Mouse (Mus musculus) spleen, adult 2 months (tissue): Measurements from ENCODE around the gene Cysrt1. TPM values are rescaled to one million over a fixed set of nuclear protein-coding genes. Genes with fewer than 3 reads are reported as not detected.

Source experiments
- DNase-seq, 2 experiments: peaks; one replicate each; pipeline versions ENCODE4 v3.0.0 to v3.0.0-alpha.2; 2012 to 2021; ENCODE audit warnings: low spot score in 2 of 2, low read depth in 1 of 2
- H3K27ac ChIP-seq: fragments of 200-500 bp; 2 replicates; pipeline ENCODE4 v1.5.1; 2012; ENCODE audit warnings: low read length, inconsistent platforms; ENCODE audit not compliant: insufficient read depth
- H3K27me3 ChIP-seq: fragments of 200-500 bp; 2 replicates; pipeline ENCODE4 v1.6.1; 2012; ENCODE audit warnings: mild to moderate bottlenecking, moderate library complexity, low read length, inconsistent platforms; ENCODE audit not compliant: control insufficient read depth, insufficient read depth
- H3K36me3 ChIP-seq: fragments of 200-500 bp; 2 replicates; pipeline ENCODE4 v1.6.1; 2012; ENCODE audit warnings: mild to moderate bottlenecking, low read length, inconsistent platforms; ENCODE audit not compliant: control insufficient read depth, insufficient read depth
- H3K4me1 ChIP-seq: fragments of 200-500 bp; 2 replicates; pipeline ENCODE4 v1.6.1; 2011; ENCODE audit warnings: inconsistent platforms; ENCODE audit not compliant: control insufficient read depth, insufficient read depth, insufficient read length
- H3K4me3 ChIP-seq: fragments of 200-500 bp; 2 replicates; pipeline ENCODE4 v1.5.1; 2011; ENCODE audit warnings: mild to moderate bottlenecking, inconsistent platforms; ENCODE audit not compliant: insufficient read depth, insufficient read length; ENCODE audit errors: extremely low read depth
- CTCF ChIP-seq: fragments of 200-500 bp; IDR thresholded peaks from 2 replicates; pipeline ENCODE4 v1.5.1; 2011; ENCODE audit warnings: mild to moderate bottlenecking, inconsistent platforms; ENCODE audit not compliant: insufficient read depth, insufficient read length, insufficient replicate concordance; ENCODE audit errors: extremely low read depth
- POLR2A ChIP-seq: fragments of 200-500 bp; IDR thresholded peaks from 2 replicates; pipeline ENCODE4 v1.6.1; 2011; ENCODE audit warnings: low read depth, low read length, inconsistent platforms
- WGBS: fragments of 180-500 bp; shearing (Covaris S2); methylation state at CpG from one replicate; pipeline ENCODE4 v1.1.7; 2018; 5-methylcytosine and 5-hydroxymethylcytosine counted together
- polyA plus RNA-seq: library from polyadenylated mRNA; depleted of rRNA; stranded (reverse); fragments of >200 nt; gene quantifications from 2 replicates; pipeline ENCODE4 v1.2.3, GENCODE M21; 2012

The Cysrt1 gene
- polyA plus RNA-seq, 1 experiment, result not detected

- WGBS, result 88% methylated on average over 23 of the region's 23 CpGs
- Histone ChIP-seq H3K27ac (no peak overlapping the region), H3K36me3 (peaks cover 2% of the 10 kb centered on the region; the same call in 1 of the 2 replicates), H3K27me3 (no peaks in the 10 kb centered on the region), H3K4me3 (no peak overlapping the region), H3K4me1 (peaks cover 9% of the 10 kb centered on the region; the same call in 1 of the 2 replicates)
- DNase-seq, result no peak
- TF ChIP-seq CTCF (no peak), POLR2A (no peak)
Observed at GRCm38 (mm10) chr2:25213266-25213865, 28.9 kb downstream of the Cysrt1 start.

GRCm38 (mm10) chr2:25211121-25211670, 31.1 kb downstream of the Cysrt1 start, which contains the start of gene Nelfb:
Gene Nelfb, minus strand, starts transcription at chr2:25211489.
- peak; percentile 81 to 91 for DNase-seq
- Histone ChIP-seq H3K36me3 (peaks cover 7% of the 10 kb centered on the region), H3K27me3 (no peaks in the 10 kb centered on the region), H3K4me1 (peaks cover 9% of the 10 kb centered on the region; the same call in 1 of the 2 replicates), H3K4me3 (peak within 1 kb of the TSS; percentile 91), H3K27ac (peak within 1 kb of the TSS; percentile 92)
- TF ChIP-seq CTCF (no peak), POLR2A (peak; percentile 69)
- WGBS, result under 1% methylated on average over 44 of the region's 44 CpGs

- WGBS, result under 1% methylated on average over 24 of the region's 24 CpGs
- Histone ChIP-seq H3K4me1 (peaks cover 9% of the 10 kb centered on the region; the same call in 1 of the 2 replicates), H3K27ac (peak overlapping the region; percentile 92), H3K36me3 (peaks cover 12% of the 10 kb centered on the region), H3K27me3 (no peaks in the 10 kb centered on the region), H3K4me3 (peak overlapping the region; percentile 91)
- no peak for DNase-seq
- no peak for TF ChIP-seq POLR2A
Observed at GRCm38 (mm10) chr2:25210686-25211085, 31.6 kb downstream of the Cysrt1 start.

- peaks cover 9% of the 10 kb centered on the region; the same call in 1 of the 2 replicates for H3K4me1 ChIP-seq
- WGBS, result 96% methylated on average over 1 of the region's 1 CpGs
- TF ChIP-seq POLR2A (no peak), CTCF (no peak)
- no peak for DNase-seq
- no peaks in the 10 kb centered on the region for H3K27me3 ChIP-seq
- no peak overlapping the region for H3K27ac ChIP-seq
- peaks cover 37% of the 10 kb centered on the region for H3K36me3 ChIP-seq
- H3K4me3 ChIP-seq, result no peak overlapping the region
Observed at GRCm38 (mm10) chr2:25207593-25207992, 34.7 kb downstream of the Cysrt1 start.

- Histone ChIP-seq H3K27me3 (no peaks in the 10 kb centered on the region), H3K27ac (no peak overlapping the region), H3K4me3 (no peak overlapping the region), H3K4me1 (no peaks in the 10 kb centered on the region), H3K36me3 (peaks cover 49% of the 10 kb centered on the region)
- no peak for DNase-seq
- 62% methylated on average over 4 of the region's 4 CpGs for WGBS
- no peak for TF ChIP-seq CTCF
- TF ChIP-seq POLR2A, result no peak
Observed at GRCm38 (mm10) chr2:25203631-25204214, 38.5 kb downstream of the Cysrt1 start.

GRCm38 (mm10) chr2:25200631-25201030, 41.6 kb downstream of the Cysrt1 start:
- peaks cover 7% of the 10 kb centered on the region; the same call in 1 of the 2 replicates for H3K4me1 ChIP-seq
- peaks cover 39% of the 10 kb centered on the region for H3K36me3 ChIP-seq
- WGBS, result 84% methylated on average over 2 of the region's 2 CpGs
- DNase-seq, result no peak
- no peaks in the 10 kb centered on the region for H3K27me3 ChIP-seq
- H3K27ac ChIP-seq, result no peak overlapping the region
- no peak for TF ChIP-seq CTCF
- TF ChIP-seq POLR2A, result no peak
- no peak overlapping the region for H3K4me3 ChIP-seq

- Histone ChIP-seq H3K4me3 (no peak overlapping the region), H3K27ac (peak overlapping the region; percentile 47), H3K4me1 (peaks cover 21% of the 10 kb centered on the region; the same call in 1 of the 2 replicates), H3K27me3 (no peaks in the 10 kb centered on the region), H3K36me3 (peaks cover 24% of the 10 kb centered on the region)
- TF ChIP-seq CTCF, result no peak
- no peak for TF ChIP-seq POLR2A
- DNase-seq, result no peak
Observed at GRCm38 (mm10) chr2:25197946-25198345, 44.3 kb downstream of the Cysrt1 start.
